Mouse (Mus musculus) small intestine, adult 2 months (tissue): ENCODE results near the gene Spg7.

Experiments used
- CTCF ChIP-seq: fragments of 200-500 bp; IDR thresholded peaks from 2 replicates; pipeline ENCODE4 v1.5.1; 2012; ENCODE audit warnings: low read depth, mild to moderate bottlenecking, control low read depth, inconsistent platforms, low read length, moderate library complexity, mixed read lengths; ENCODE audit not compliant: insufficient replicate concordance, insufficient read length; ENCODE audit errors: extremely low read depth
- POLR2A ChIP-seq: fragments of 200-500 bp; IDR thresholded peaks from 2 replicates; pipeline ENCODE4 v1.6.1; 2012; ENCODE audit warnings: low read depth, mild to moderate bottlenecking, control low read depth, inconsistent platforms, low read length, moderate library complexity

- TF ChIP-seq POLR2A (no peak), CTCF (no peak)
Measured at GRCm38 (mm10) chr8:123141741-123142462, 79.2 kb downstream of the Spg7 start.
